Comparison of ENCODE assay signal across 16 mouse cellular contexts in the genomic region with DNA sequence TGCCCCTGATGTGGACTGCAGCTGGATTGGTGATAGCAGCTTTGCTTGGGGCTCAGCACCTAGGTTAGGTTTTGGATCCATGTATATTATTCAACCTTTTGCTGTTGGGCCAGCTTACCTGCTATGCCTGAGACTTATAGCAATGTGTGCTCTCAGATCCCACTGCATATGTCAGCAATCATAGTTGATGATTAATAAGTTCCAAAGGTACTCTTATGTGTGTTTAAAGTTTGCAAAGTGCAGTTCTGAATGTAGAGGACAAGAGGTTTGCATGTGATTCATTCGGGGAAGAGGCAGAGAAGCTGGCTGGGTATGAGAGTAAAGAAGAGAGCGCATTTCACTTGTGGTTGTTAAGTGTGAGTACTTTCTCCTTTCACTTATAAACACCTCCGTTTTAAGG. TPM values are rescaled to one million over a fixed set of nuclear protein-coding genes. Genes with fewer than 3 reads are reported as not detected.
"Had no signal": no experiment of that assay in that cellular context is flagged by ENCODE, and none has a peak within 500 bp of the region (broad histone marks: within the 10 kb centered on the region; RNA-seq: fewer than 3 reads in every experiment).

No protein-coding gene starts in this region.

- H3K4me3 ChIP-seq: neural tube, embryonic 15.5 days; stomach, embryonic 15.5 days had no signal

- H3K4me2 ChIP-seq: neural tube, embryonic 15.5 days; stomach, embryonic 15.5 days had no signal

- H3K4me1 ChIP-seq: stomach, embryonic 15.5 days had no signal

- H3K9me3 ChIP-seq: neural tube, embryonic 15.5 days; stomach, embryonic 15.5 days had no signal

- DNase-seq: retina, postnatal 1 day; right cerebral cortex, adult 18-20 months; right cerebral cortex, postnatal 14 days; right cerebral cortex, postnatal 25 days; right cerebral cortex, postnatal 4 days; spleen, adult 18-20 months; thymus, adult 18-20 months; thymus, adult 2 months; thymus, postnatal 14 days; thymus, postnatal 25 days; thymus, postnatal 36 days; thymus, postnatal 4 days had no signal

- H3K27ac ChIP-seq: neural tube, embryonic 15.5 days; stomach, embryonic 15.5 days; stomach, postnatal 0 days had no signal

- H3K9ac ChIP-seq: neural tube, embryonic 15.5 days; stomach, embryonic 15.5 days had no signal

- H3K27me3 ChIP-seq: neural tube, embryonic 15.5 days; stomach, embryonic 15.5 days had no signal

- H3K36me3 ChIP-seq: neural tube, embryonic 15.5 days; stomach, embryonic 15.5 days had no signal

RNA-seq across cellular contexts. Expression of gene Sh3gl2, which starts 43.7 kb away (rescaled TPM):
- total RNA-seq: neutrophil, adult 5-6 weeks had no signal
